Mouse (Mus musculus) limb, embryonic 11.5 days (tissue): ENCODE results near the gene Sult2b1. TPM values are rescaled to one million over a fixed set of nuclear protein-coding genes. Genes with fewer than 3 reads are reported as not detected.

Experiments
- ATAC-seq: fragments of 200-750 bp; cut with Nextera tagmentation; 2 replicates; pipeline ENCODE4 v1.8.0; 2017; ENCODE audit warnings: low read depth; ENCODE audit not compliant: insufficient number of reproducible peaks, low FRiP score, low TSS enrichment
- DNase-seq: peaks from one replicate; pipeline ENCODE4 v3.0.0-alpha.2; 2015; ENCODE audit warnings: low spot score
- H3K27ac ChIP-seq: fragments of 300-500 bp; sonication (generic); replicated peaks from 2 replicates; pipeline ENCODE4 v1.5.1; 2014; ENCODE audit warnings: low read depth, mild to moderate bottlenecking, low read length
- H3K27me3 ChIP-seq: fragments of 300-500 bp; sonication (generic); 2 replicates; pipeline ENCODE4 v1.6.1; 2014; ENCODE audit warnings: mild to moderate bottlenecking, low read length, mixed read lengths; ENCODE audit not compliant: control insufficient read depth, insufficient read depth
- H3K36me3 ChIP-seq: fragments of 300-500 bp; sonication (generic); 2 replicates; pipeline ENCODE4 v1.6.1; 2014; ENCODE audit warnings: mild to moderate bottlenecking, low read length, moderate library complexity, mixed read lengths; ENCODE audit not compliant: control insufficient read depth, insufficient read depth
- H3K4me1 ChIP-seq: fragments of 300-500 bp; sonication (generic); 2 replicates; pipeline ENCODE4 v1.6.1; 2014; ENCODE audit warnings: low read length, mixed read lengths; ENCODE audit not compliant: control insufficient read depth, insufficient read depth
- H3K4me2 ChIP-seq: fragments of 300-500 bp; sonication (generic); 2 replicates; pipeline ENCODE4 v1.6.1; 2014; ENCODE audit warnings: low read depth, mild to moderate bottlenecking, moderate library complexity; ENCODE audit not compliant: severe bottlenecking
- H3K4me3 ChIP-seq: fragments of 300-500 bp; sonication (generic); 2 replicates; pipeline ENCODE4 v1.5.1; 2014; ENCODE audit warnings: low read depth, low read length
- H3K9ac ChIP-seq: fragments of 300-500 bp; sonication (generic); 2 replicates; pipeline ENCODE4 v1.6.1; 2014; ENCODE audit warnings: mild to moderate bottlenecking, low read length
- H3K9me3 ChIP-seq: fragments of 300-500 bp; sonication (generic); 2 replicates; pipeline ENCODE4 v1.6.1; 2016; ENCODE audit warnings: low read length; ENCODE audit not compliant: control insufficient read depth
- WGBS: fragments of 180-500 bp; shearing (Covaris S2); extraction: QIAGEN DNeasy Blood & Tissue Kit; methylation state at CpG from one replicate; pipeline ENCODE4 v1.1.7; 2014; 5-methylcytosine and 5-hydroxymethylcytosine counted together
- polyA plus RNA-seq: library from polyadenylated mRNA; unstranded; fragments of >200 nt; fragmentation: Nextera tagmentation; extraction: Ambion mirVana; gene quantifications from 2 replicates; pipeline ENCODE4 v1.2.1, GENCODE M21; 2014

Sult2b1 gene
- polyA plus RNA-seq, 1 experiment from 2014 or later, result 3.2 TPM

- H3K36me3 ChIP-seq, result no peaks in the 10 kb centered on the region
- no peak overlapping the region for H3K4me3 ChIP-seq
- no peak overlapping the region for H3K9ac ChIP-seq
- peaks cover 19% of the 10 kb centered on the region for H3K27me3 ChIP-seq
- ATAC-seq, result 0 out of 2 replicates have a peak, but pooled peaks have one; percentile 14
- no peaks in the 10 kb centered on the region for H3K9me3 ChIP-seq
- H3K27ac ChIP-seq, result no peak overlapping the region; the same call in 1 of the 2 replicates
- DNase-seq, result peak; percentile 43
- WGBS, result 6% methylated on average over 6 of the region's 6 CpGs
- H3K4me1 ChIP-seq, result peaks cover 2% of the 10 kb centered on the region; the same call in 1 of the 2 replicates
- no peak overlapping the region for H3K4me2 ChIP-seq
Measured at GRCm38 (mm10) chr7:45695098-45695497, 89.4 kb downstream of the Sult2b1 start.

- Histone ChIP-seq H3K9me3 (no peaks in the 10 kb centered on the region), H3K9ac (no peak within 1 kb of the TSS), H3K27me3 (peaks cover 9% of the 10 kb centered on the region), H3K27ac (no peak within 1 kb of the TSS; the same call in 1 of the 2 replicates), H3K36me3 (no peaks in the 10 kb centered on the region), H3K4me1 (no peaks in the 10 kb centered on the region), H3K4me3 (no peak within 1 kb of the TSS), H3K4me2 (no peak within 1 kb of the TSS)
- whole genome bisulfite sequencing, result 88% methylated on average over 50 of the region's 50 CpGs
- ATAC-seq (no peak), DNase-seq (no peak)
Measured at GRCm38 (mm10) chr7:45693921-45694591, 90.4 kb downstream of the Sult2b1 start, which contains the start of gene Sec1. Sec1 (minus strand) TSS chr7:45694402.

GRCm38 (mm10) chr7:45692364-45692763 lies 92.1 kb downstream of the Sult2b1 start:
- WGBS, result 77% methylated on average over 2 of the region's 2 CpGs
- Histone ChIP-seq H3K36me3 (no peaks in the 10 kb centered on the region), H3K27ac (no peak overlapping the region), H3K9ac (no peak overlapping the region), H3K4me2 (no peak overlapping the region), H3K4me3 (no peak overlapping the region), H3K4me1 (no peaks in the 10 kb centered on the region), H3K9me3 (no peaks in the 10 kb centered on the region), H3K27me3 (no peaks in the 10 kb centered on the region)
- DNase-seq (no peak), ATAC-seq (no peak)

GRCm38 (mm10) chr7:45689800-45690199 lies 94.7 kb downstream of the Sult2b1 start:
- DNase-seq, result no peak
- Histone ChIP-seq H3K4me1 (peaks cover 5% of the 10 kb centered on the region), H3K9ac (no peak overlapping the region), H3K4me3 (no peak overlapping the region), H3K4me2 (no peak overlapping the region), H3K9me3 (no peaks in the 10 kb centered on the region), H3K27ac (no peak overlapping the region), H3K36me3 (no peaks in the 10 kb centered on the region), H3K27me3 (no peaks in the 10 kb centered on the region)
- ATAC-seq, result no peak
- WGBS, result 78% methylated on average over 11 of the region's 11 CpGs

- Histone ChIP-seq H3K4me2 (no peak overlapping the region), H3K9ac (no peak overlapping the region), H3K9me3 (no peaks in the 10 kb centered on the region), H3K36me3 (no peaks in the 10 kb centered on the region), H3K27ac (no peak overlapping the region), H3K4me1 (peaks cover 5% of the 10 kb centered on the region), H3K27me3 (no peaks in the 10 kb centered on the region), H3K4me3 (no peak overlapping the region)
- 56% methylated on average over 6 of the region's 6 CpGs for WGBS
- DNase-seq (no peak), ATAC-seq (no peak)
Measured at GRCm38 (mm10) chr7:45689099-45689498, 95.4 kb downstream of the Sult2b1 start.

GRCm38 (mm10) chr7:45686841-45687240 lies 97.6 kb downstream of the Sult2b1 start:
- WGBS, result 85% methylated on average over 3 of the region's 3 CpGs
- Histone ChIP-seq H3K27ac (no peak overlapping the region), H3K36me3 (no peaks in the 10 kb centered on the region), H3K9me3 (no peaks in the 10 kb centered on the region), H3K4me1 (peaks cover 5% of the 10 kb centered on the region), H3K4me3 (no peak overlapping the region), H3K27me3 (no peaks in the 10 kb centered on the region), H3K9ac (no peak overlapping the region), H3K4me2 (no peak overlapping the region)
- DNase-seq (no peak), ATAC-seq (no peak)

- Histone ChIP-seq H3K27ac (no peak overlapping the region), H3K9me3 (no peaks in the 10 kb centered on the region), H3K4me1 (peaks cover 5% of the 10 kb centered on the region), H3K27me3 (no peaks in the 10 kb centered on the region), H3K9ac (0 out of 2 replicates have a peak overlapping the region, but pooled peaks have one; percentile 27), H3K36me3 (no peaks in the 10 kb centered on the region), H3K4me2 (0 out of 2 replicates have a peak overlapping the region, but pooled peaks have one; percentile 17), H3K4me3 (no peak overlapping the region)
- ATAC-seq (no peak), DNase-seq (no peak)
- 33% methylated on average over 10 of the region's 10 CpGs for WGBS
Measured at GRCm38 (mm10) chr7:45685811-45686210, 98.7 kb downstream of the Sult2b1 start.

GRCm38 (mm10) chr7:45683396-45684050 lies 100.9 kb downstream of the Sult2b1 start, which contains the start of gene Ntn5:
Ntn5 (plus strand) TSS chr7:45684022.
- H3K27ac ChIP-seq, result no peak within 1 kb of the TSS
- H3K4me1 ChIP-seq, result peaks cover 5% of the 10 kb centered on the region
- WGBS, result 70% methylated on average over 7 of the region's 7 CpGs

More at GRCm38 (mm10) chr7:45683396-45684050, 100.9 kb downstream of the Sult2b1 start, which contains the start of gene Ntn5:
- Histone ChIP-seq H3K9ac (no peak within 1 kb of the TSS), H3K9me3 (no peaks in the 10 kb centered on the region), H3K36me3 (no peaks in the 10 kb centered on the region), H3K4me2 (no peak within 1 kb of the TSS), H3K27me3 (no peaks in the 10 kb centered on the region), H3K4me3 (no peak within 1 kb of the TSS)
- ATAC-seq (no peak), DNase-seq (no peak)
